Mouse (Mus musculus): ENCODE results near the gene Trh. TPM values are rescaled to one million over a fixed set of nuclear protein-coding genes. Genes with fewer than 3 reads are reported as not detected.

Gene Trh
- polyA plus RNA-seq, 1 experiment from 2014 or later, result 1.9 TPM

- Histone ChIP-seq H3K36me3 (replicated peaks; ENCODE audit: control insufficient read depth, insufficient read depth, low read depth, low read length) (no peaks in the 10 kb centered on the region), H3K4me1 (ENCODE audit: control insufficient read depth, insufficient read depth, low read length) (no peaks in the 10 kb centered on the region), H3K9me3 (replicated peaks; ENCODE audit: control insufficient read depth, low read length) (no peaks in the 10 kb centered on the region), H3K4me2 (ENCODE audit: low read depth, low read length) (no peak overlapping the region), H3K4me3 (ENCODE audit: low read depth, low read length) (no peak overlapping the region), H3K27me3 (ENCODE audit: control insufficient read depth, insufficient read depth, low read length) (no peaks in the 10 kb centered on the region), H3K27ac (replicated peaks; ENCODE audit: low read depth, low read length) (no peak overlapping the region), H3K9ac (replicated peaks; ENCODE audit: low read length) (no peak overlapping the region)
- 13% methylated on average over 4 of the region's 4 CpGs for WGBS
- DNase-seq (ENCODE audit: low spot score), result peak; percentile 85
- no peak for ATAC-seq (replicated peaks; ENCODE audit: insufficient number of reproducible peaks, low FRiP score, low TSS enrichment, low read depth)
Measured at GRCm38 (mm10) chr6:92269019-92269418, 24.6 kb upstream of the Trh start.

GRCm38 (mm10) chr6:92268001-92268400 is 23.6 kb upstream of the Trh start:
- no peak overlapping the region for H3K9ac ChIP-seq (replicated peaks; ENCODE audit: low read length)
- no peaks in the 10 kb centered on the region for H3K27me3 ChIP-seq (ENCODE audit: control insufficient read depth, insufficient read depth, low read length)
- no peaks in the 10 kb centered on the region for H3K36me3 ChIP-seq (replicated peaks; ENCODE audit: control insufficient read depth, insufficient read depth, low read depth, low read length)
- no peak overlapping the region for H3K4me3 ChIP-seq (ENCODE audit: low read depth, low read length)
- DNase-seq (ENCODE audit: low spot score), result no peak
- no peak overlapping the region for H3K27ac ChIP-seq (replicated peaks; ENCODE audit: low read depth, low read length)
- no peaks in the 10 kb centered on the region for H3K9me3 ChIP-seq (replicated peaks; ENCODE audit: control insufficient read depth, low read length)
- 79% methylated on average over 1 of the region's 1 CpGs for WGBS
- H3K4me2 ChIP-seq (ENCODE audit: low read depth, low read length), result no peak overlapping the region
- no peaks in the 10 kb centered on the region for H3K4me1 ChIP-seq (ENCODE audit: control insufficient read depth, insufficient read depth, low read length)
- no peak for ATAC-seq (replicated peaks; ENCODE audit: insufficient number of reproducible peaks, low FRiP score, low TSS enrichment, low read depth)

DNA sequence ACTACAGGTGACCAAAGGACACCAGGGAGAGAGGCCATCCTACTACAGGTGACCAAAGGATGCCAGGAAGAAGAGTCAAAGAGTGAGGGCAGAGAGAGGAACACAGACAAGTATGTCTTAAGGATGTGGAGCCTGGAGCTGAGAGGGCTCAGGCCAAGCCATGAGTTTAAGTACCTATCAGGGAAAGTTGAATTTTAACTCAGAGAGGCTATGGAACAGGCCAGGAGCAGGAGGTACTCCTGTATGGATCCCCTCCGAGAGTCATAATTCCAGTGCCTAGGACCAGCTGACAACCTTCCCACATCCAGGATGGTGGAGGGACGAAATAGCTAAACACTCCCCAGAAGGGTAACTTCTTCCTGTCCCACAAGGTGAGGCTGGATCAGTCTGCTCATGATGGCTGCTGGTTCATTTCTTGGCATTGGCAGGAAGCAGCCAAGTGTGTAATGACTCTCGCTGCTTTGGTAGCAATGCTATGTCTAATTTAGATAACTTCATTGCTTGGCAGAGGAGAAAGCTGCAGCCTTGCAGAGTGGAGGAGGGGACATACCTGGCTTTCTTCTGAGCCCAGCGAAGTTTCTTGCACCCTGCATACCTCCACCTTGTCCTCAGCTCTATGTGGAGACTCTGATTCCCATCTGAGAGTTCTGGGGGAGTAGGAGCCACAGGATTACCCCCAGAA is 16.9 kb upstream of the Trh start:
- WGBS, result 72% methylated on average over 4 of the region's 4 CpGs
- H3K27me3 ChIP-seq (ENCODE audit: control insufficient read depth, insufficient read depth, low read length), result no peaks in the 10 kb centered on the region
- no peak overlapping the region for H3K4me3 ChIP-seq (ENCODE audit: low read depth, low read length)
- ATAC-seq (replicated peaks; ENCODE audit: insufficient number of reproducible peaks, low FRiP score, low TSS enrichment, low read depth) (no peak), DNase-seq (ENCODE audit: low spot score) (no peak)
- H3K9me3 ChIP-seq (replicated peaks; ENCODE audit: control insufficient read depth, low read length), result no peaks in the 10 kb centered on the region
- no peak overlapping the region for H3K4me2 ChIP-seq (ENCODE audit: low read depth, low read length)
- no peak overlapping the region for H3K9ac ChIP-seq (replicated peaks; ENCODE audit: low read length)
- H3K27ac ChIP-seq (replicated peaks; ENCODE audit: low read depth, low read length), result no peak overlapping the region
- no peaks in the 10 kb centered on the region for H3K4me1 ChIP-seq (ENCODE audit: control insufficient read depth, insufficient read depth, low read length)
- H3K36me3 ChIP-seq (replicated peaks; ENCODE audit: control insufficient read depth, insufficient read depth, low read depth, low read length), result no peaks in the 10 kb centered on the region

- Histone ChIP-seq H3K4me1 (ENCODE audit: control insufficient read depth, insufficient read depth, low read length) (no peaks in the 10 kb centered on the region), H3K36me3 (replicated peaks; ENCODE audit: control insufficient read depth, insufficient read depth, low read depth, low read length) (no peaks in the 10 kb centered on the region), H3K9ac (replicated peaks; ENCODE audit: low read length) (no peak overlapping the region), H3K4me3 (ENCODE audit: low read depth, low read length) (no peak overlapping the region), H3K4me2 (ENCODE audit: low read depth, low read length) (no peak overlapping the region), H3K9me3 (replicated peaks; ENCODE audit: control insufficient read depth, low read length) (no peaks in the 10 kb centered on the region), H3K27me3 (ENCODE audit: control insufficient read depth, insufficient read depth, low read length) (no peaks in the 10 kb centered on the region), H3K27ac (replicated peaks; ENCODE audit: low read depth, low read length) (no peak overlapping the region)
- no peak for DNase-seq (ENCODE audit: low spot score)
- ATAC-seq (replicated peaks; ENCODE audit: insufficient number of reproducible peaks, low FRiP score, low TSS enrichment, low read depth), result no peak
Measured at GRCm38 (mm10) chr6:92255346-92255745, 10.9 kb upstream of the Trh start.

- no peak overlapping the region for H3K27ac ChIP-seq (replicated peaks; ENCODE audit: low read depth, low read length)
- H3K36me3 ChIP-seq (replicated peaks; ENCODE audit: control insufficient read depth, insufficient read depth, low read depth, low read length), result no peaks in the 10 kb centered on the region
- H3K4me3 ChIP-seq (ENCODE audit: low read depth, low read length), result no peak overlapping the region
- H3K4me1 ChIP-seq (ENCODE audit: control insufficient read depth, insufficient read depth, low read length), result no peaks in the 10 kb centered on the region
- no peak overlapping the region for H3K9ac ChIP-seq (replicated peaks; ENCODE audit: low read length)
- no peaks in the 10 kb centered on the region for H3K9me3 ChIP-seq (replicated peaks; ENCODE audit: control insufficient read depth, low read length)
- no peak overlapping the region for H3K4me2 ChIP-seq (ENCODE audit: low read depth, low read length)
- DNase-seq (ENCODE audit: low spot score) (no peak), ATAC-seq (replicated peaks; ENCODE audit: insufficient number of reproducible peaks, low FRiP score, low TSS enrichment, low read depth) (no peak)
- H3K27me3 ChIP-seq (ENCODE audit: control insufficient read depth, insufficient read depth, low read length), result no peaks in the 10 kb centered on the region
- WGBS, result 64% methylated on average over 3 of the region's 3 CpGs
Measured at GRCm38 (mm10) chr6:92253253-92253870, 8.9 kb upstream of the Trh start.

DNA sequence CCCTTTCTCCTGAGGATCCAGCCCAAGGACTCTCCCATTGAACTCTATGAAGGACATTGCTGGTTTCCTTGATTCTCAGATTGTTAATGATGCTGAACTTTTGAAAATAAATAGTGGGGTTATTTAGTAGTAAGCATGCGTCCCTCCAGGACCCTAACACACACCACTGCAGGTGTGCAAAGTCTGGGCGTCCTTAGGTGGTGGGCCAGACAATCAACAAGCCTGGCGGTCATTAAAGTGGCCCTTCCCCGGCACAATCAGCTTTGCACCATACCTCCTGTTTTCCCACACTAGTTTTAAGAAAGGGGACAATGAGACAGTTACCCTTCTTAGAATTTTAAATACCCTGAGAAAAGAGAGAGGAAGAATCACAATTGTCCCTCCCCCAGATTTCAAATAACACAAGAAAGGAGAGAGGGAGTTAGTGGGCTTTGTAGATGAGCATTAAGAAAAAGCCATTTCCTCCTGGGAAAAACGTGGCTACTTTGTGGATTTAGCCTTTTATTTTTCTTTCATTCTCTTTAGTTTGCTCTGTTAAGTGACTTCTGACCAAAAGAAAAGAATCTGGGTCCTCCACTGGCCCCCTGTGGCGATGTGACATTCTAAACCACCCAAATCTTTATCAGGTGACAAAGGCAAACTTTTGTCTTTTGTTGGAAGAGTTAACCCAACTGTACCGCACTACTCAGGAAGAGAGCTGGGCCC is 2.9 kb upstream of the Trh start:
- 11% methylated on average over 7 of the region's 7 CpGs for WGBS
- Histone ChIP-seq H3K27me3 (ENCODE audit: control insufficient read depth, insufficient read depth, low read length) (peaks cover 21% of the 10 kb centered on the region), H3K4me1 (ENCODE audit: control insufficient read depth, insufficient read depth, low read length) (no peaks in the 10 kb centered on the region), H3K4me3 (ENCODE audit: low read depth, low read length) (no peak overlapping the region), H3K27ac (replicated peaks; ENCODE audit: low read depth, low read length) (no peak overlapping the region), H3K9me3 (replicated peaks; ENCODE audit: control insufficient read depth, low read length) (no peaks in the 10 kb centered on the region), H3K9ac (replicated peaks; ENCODE audit: low read length) (no peak overlapping the region), H3K36me3 (replicated peaks; ENCODE audit: control insufficient read depth, insufficient read depth, low read depth, low read length) (no peaks in the 10 kb centered on the region), H3K4me2 (ENCODE audit: low read depth, low read length) (no peak overlapping the region)
- ATAC-seq (replicated peaks; ENCODE audit: insufficient number of reproducible peaks, low FRiP score, low TSS enrichment, low read depth) (no peak), DNase-seq (ENCODE audit: low spot score) (no peak)

GRCm38 (mm10) chr6:92246335-92246734 is 1.9 kb upstream of the Trh start:
- H3K4me1 ChIP-seq (ENCODE audit: control insufficient read depth, insufficient read depth, low read length), result no peaks in the 10 kb centered on the region
- no peak overlapping the region for H3K4me2 ChIP-seq (ENCODE audit: low read depth, low read length)

More at GRCm38 (mm10) chr6:92246335-92246734, 1.9 kb upstream of the Trh start:
- Histone ChIP-seq H3K27ac (replicated peaks; ENCODE audit: low read depth, low read length) (no peak overlapping the region), H3K9me3 (replicated peaks; ENCODE audit: control insufficient read depth, low read length) (no peaks in the 10 kb centered on the region), H3K36me3 (replicated peaks; ENCODE audit: control insufficient read depth, insufficient read depth, low read depth, low read length) (no peaks in the 10 kb centered on the region), H3K27me3 (ENCODE audit: control insufficient read depth, insufficient read depth, low read length) (peaks cover 21% of the 10 kb centered on the region), H3K4me3 (ENCODE audit: low read depth, low read length) (no peak overlapping the region), H3K9ac (replicated peaks; ENCODE audit: low read length) (no peak overlapping the region)
- 7% methylated on average over 3 of the region's 3 CpGs for WGBS
- ATAC-seq (replicated peaks; ENCODE audit: insufficient number of reproducible peaks, low FRiP score, low TSS enrichment, low read depth) (no peak), DNase-seq (ENCODE audit: low spot score) (no peak)

Data from embryonic facial prominence, embryonic 11.5 days (tissue).